Mouse (Mus musculus) kidney, adult 18-20 months (tissue): ENCODE results near the gene Pacrg.

Source experiments
- DNase-seq: peaks from one replicate; pipeline ENCODE4 v3.0.0; 2021

The Pacrg gene

GRCm38 (mm10) chr17:10737966-10738365, 102.1 kb downstream of the Pacrg start:
- DNase-seq, result peak; percentile 21

- DNase-seq, result no peak
Observed at GRCm38 (mm10) chr17:10734733-10735132, 105.4 kb downstream of the Pacrg start.

GRCm38 (mm10) chr17:10732303-10733048, 107.6 kb downstream of the Pacrg start:
- no peak for DNase-seq

- DNase-seq, result no peak
Observed at GRCm38 (mm10) chr17:10724853-10725252, 115.3 kb downstream of the Pacrg start.

- DNase-seq, result no peak
Observed at GRCm38 (mm10) chr17:10721562-10721961, 118.5 kb downstream of the Pacrg start.

GRCm38 (mm10) chr17:10717148-10717547, 123.0 kb downstream of the Pacrg start:
- no peak for DNase-seq

- peak; percentile 50 for DNase-seq
Observed at GRCm38 (mm10) chr17:10702781-10703180, 137.3 kb downstream of the Pacrg start.

- no peak for DNase-seq
Observed at GRCm38 (mm10) chr17:10698041-10698440, 142.1 kb downstream of the Pacrg start.

- DNase-seq, result no peak
Observed at GRCm38 (mm10) chr17:10695421-10695820, 144.7 kb downstream of the Pacrg start.

- no peak for DNase-seq
Observed at GRCm38 (mm10) chr17:10677098-10677497, 163.0 kb downstream of the Pacrg start.

- no peak for DNase-seq
Observed at GRCm38 (mm10) chr17:10675536-10675935, 164.6 kb downstream of the Pacrg start.

GRCm38 (mm10) chr17:10675048-10675447, 165.1 kb downstream of the Pacrg start:
- DNase-seq, result no peak

GRCm38 (mm10) chr17:10661294-10661693, 178.8 kb downstream of the Pacrg start:
- DNase-seq, result no peak

- no peak for DNase-seq
Observed at GRCm38 (mm10) chr17:10643604-10644003, 196.5 kb downstream of the Pacrg start.

- DNase-seq, result no peak
Observed at GRCm38 (mm10) chr17:10639816-10640215, 200.3 kb downstream of the Pacrg start.

- no peak for DNase-seq
Observed at GRCm38 (mm10) chr17:10635955-10636470, 204.1 kb downstream of the Pacrg start.

- peak; percentile 31 for DNase-seq
Observed at GRCm38 (mm10) chr17:10635470-10635869, 204.6 kb downstream of the Pacrg start.

- DNase-seq, result peak; percentile 35
Observed at GRCm38 (mm10) chr17:10635046-10635445, 205.1 kb downstream of the Pacrg start.

GRCm38 (mm10) chr17:10633769-10634168, 206.3 kb downstream of the Pacrg start:
- DNase-seq, result no peak

- no peak for DNase-seq
Observed at GRCm38 (mm10) chr17:10628240-10628639, 211.9 kb downstream of the Pacrg start.

- DNase-seq, result no peak
Observed at GRCm38 (mm10) chr17:10627476-10627875, 212.6 kb downstream of the Pacrg start.

- peak; percentile 40 for DNase-seq
Observed at GRCm38 (mm10) chr17:10626299-10627095, 213.6 kb downstream of the Pacrg start.

- no peak for DNase-seq
Observed at GRCm38 (mm10) chr17:10624699-10625424, 215.2 kb downstream of the Pacrg start.
